Mouse (Mus musculus): ENCODE measurements around the gene Olfr844. TPM values are rescaled to one million over a fixed set of nuclear protein-coding genes. Genes with fewer than 3 reads are reported as not detected.

The Olfr844 gene
- not detected in 2 replicates for polyA plus RNA-seq (2012; rRNA removed)

DNA sequence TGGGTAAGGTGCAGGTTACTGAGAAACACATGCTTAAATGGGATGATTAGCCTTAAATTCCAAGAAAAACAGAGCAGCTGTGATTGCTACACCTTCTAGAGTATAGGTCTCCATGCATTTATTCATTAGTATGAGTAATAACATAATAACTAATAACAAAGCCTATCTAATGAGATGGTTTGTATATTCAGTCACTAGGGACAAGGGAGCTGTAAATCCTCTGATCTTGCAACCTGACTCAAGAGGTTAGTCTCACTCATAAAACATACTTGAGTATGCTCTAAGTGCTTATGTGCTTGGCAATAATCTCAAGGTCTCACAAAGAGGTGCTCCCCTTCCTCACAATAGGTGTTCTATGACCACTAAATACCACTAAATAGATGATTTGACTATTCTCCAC, at the start of gene Olfr844:
TSS of gene Olfr844 (plus strand) at position 301 of the 400 bp plus-strand sequence.
- Histone ChIP-seq H3K27ac (ENCODE audit: control insufficient read depth, insufficient read depth, low read depth, low read length) (no peak within 1 kb of the TSS), H3K4me1 (ENCODE audit: control insufficient read depth, insufficient read depth, low read length) (no peaks in the 10 kb centered on the region), H3K27me3 (ENCODE audit: control insufficient read depth, insufficient read depth, low read length) (no peaks in the 10 kb centered on the region), H3K4me3 (ENCODE audit: control insufficient read depth, low read depth, low read length) (no peak within 1 kb of the TSS), H3K36me3 (ENCODE audit: control insufficient read depth, insufficient read depth, low read length) (no peaks in the 10 kb centered on the region)
- TF ChIP-seq CTCF (IDR thresholded peaks at IDR 0.05; ENCODE audit: control insufficient read depth, insufficient read depth, insufficient replicate concordance, low read depth, low read length) (no peak), POLR2A (IDR thresholded peaks at IDR 0.05; ENCODE audit: control insufficient read depth, low read depth, low read length) (no peak)

DNA sequence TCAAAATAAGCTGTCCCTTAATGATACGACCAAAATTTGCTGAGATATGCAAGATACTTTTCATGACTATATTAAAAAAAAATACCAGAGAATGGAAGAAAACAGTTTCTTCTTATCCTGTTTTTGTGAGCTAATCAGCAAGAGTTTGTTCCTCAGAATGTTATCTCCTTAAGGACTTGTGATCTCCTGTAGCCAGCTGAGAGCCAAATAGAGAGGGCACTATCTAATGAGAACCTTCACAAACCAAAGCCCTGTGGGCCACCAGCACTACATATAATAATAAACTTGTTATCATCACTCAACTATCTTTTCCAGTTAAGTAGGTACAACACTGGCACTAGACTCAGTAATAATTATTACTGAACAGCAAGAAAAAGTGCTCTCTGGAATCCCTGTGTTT, 20.0 kb downstream of the Olfr844 start, which contains the start of gene Olfr845:
TSS of gene Olfr845 (plus strand) at position 301 of the 400 bp plus-strand sequence.
- Histone ChIP-seq H3K36me3 (ENCODE audit: control insufficient read depth, insufficient read depth, low read length) (no peaks in the 10 kb centered on the region), H3K27me3 (ENCODE audit: control insufficient read depth, insufficient read depth, low read length) (no peaks in the 10 kb centered on the region), H3K27ac (ENCODE audit: control insufficient read depth, insufficient read depth, low read depth, low read length) (no peak within 1 kb of the TSS), H3K4me1 (ENCODE audit: control insufficient read depth, insufficient read depth, low read length) (no peaks in the 10 kb centered on the region), H3K4me3 (ENCODE audit: control insufficient read depth, low read depth, low read length) (no peak within 1 kb of the TSS)
- TF ChIP-seq POLR2A (IDR thresholded peaks at IDR 0.05; ENCODE audit: control insufficient read depth, low read depth, low read length), result no peak
- TF ChIP-seq CTCF (IDR thresholded peaks at IDR 0.05; ENCODE audit: control insufficient read depth, insufficient read depth, insufficient replicate concordance, low read depth, low read length), result no peak

- no peak for TF ChIP-seq POLR2A (IDR thresholded peaks at IDR 0.05; ENCODE audit: control insufficient read depth, low read depth, low read length)
- no peak for TF ChIP-seq CTCF (IDR thresholded peaks at IDR 0.05; ENCODE audit: control insufficient read depth, insufficient read depth, insufficient replicate concordance, low read depth, low read length)
- no peak within 1 kb of the TSS for H3K4me3 ChIP-seq (ENCODE audit: control insufficient read depth, low read depth, low read length)
- H3K4me1 ChIP-seq (ENCODE audit: control insufficient read depth, insufficient read depth, low read length), result no peaks in the 10 kb centered on the region
- H3K27ac ChIP-seq (ENCODE audit: control insufficient read depth, insufficient read depth, low read depth, low read length), result no peak within 1 kb of the TSS
- H3K27me3 ChIP-seq (ENCODE audit: control insufficient read depth, insufficient read depth, low read length), result no peaks in the 10 kb centered on the region
- H3K36me3 ChIP-seq (ENCODE audit: control insufficient read depth, insufficient read depth, low read length), result no peaks in the 10 kb centered on the region
Measured at GRCm38 (mm10) chr9:19363905-19364304, 47.8 kb downstream of the Olfr844 start, which contains the start of gene Olfr846. Olfr846 (minus strand) TSS chr9:19364005.

Other genes starting within 250 kb of the Olfr844 start
- gene Olfr836, start 196.0 kb upstream of the Olfr844 start, polyA plus RNA-seq (2012; rRNA removed), result not detected in 2 replicates
- gene Olfr837, start 180.0 kb upstream of the Olfr844 start, polyA plus RNA-seq (2012; rRNA removed), result not detected in 2 replicates
- gene Olfr839-ps1, start 139.0 kb upstream of the Olfr844 start, polyA plus RNA-seq (2012; rRNA removed), result not detected in 2 replicates
- gene Olfr843, start 64.4 kb upstream of the Olfr844 start, polyA plus RNA-seq (2012; rRNA removed), result not detected in 2 replicates
- gene Olfr845, start 20.1 kb downstream of the Olfr844 start, polyA plus RNA-seq (2012; rRNA removed), result not detected in 2 replicates
- gene Olfr846, start 47.7 kb downstream of the Olfr844 start, polyA plus RNA-seq (2012; rRNA removed), result not detected in 2 replicates
- gene Olfr847, start 62.3 kb downstream of the Olfr844 start, polyA plus RNA-seq (2012; rRNA removed), result not detected in 2 replicates
- not detected in 2 replicates for gene Olfr849, start 123.9 kb downstream of the Olfr844 start, polyA plus RNA-seq (2012; rRNA removed)
- not detected in 2 replicates for gene Olfr850, start 161.9 kb downstream of the Olfr844 start, polyA plus RNA-seq (2012; rRNA removed)
- not detected in 2 replicates for gene Olfr851, start 176.9 kb downstream of the Olfr844 start, polyA plus RNA-seq (2012; rRNA removed)
- not detected in 2 replicates for gene Olfr853, start 224.7 kb downstream of the Olfr844 start, polyA plus RNA-seq (2012; rRNA removed)

All from testis, adult 2 months (tissue).